Mouse (Mus musculus) neural tube, embryonic 13.5 days (tissue): ENCODE measurements around the gene Pstk. TPM values are rescaled to one million over a fixed set of nuclear protein-coding genes. Genes with fewer than 3 reads are reported as not detected.
A peak's percentile ranks its signal among the peaks of the same experiment; 100 is the strongest.

Source experiments
- ATAC-seq: fragments of 200-750 bp; cut with Nextera tagmentation; 2 replicates; pipeline ENCODE4 v1.8.0; 2017; ENCODE audit warnings: low read depth, mild to moderate bottlenecking, moderate TSS enrichment, moderate library complexity
- H3K27ac ChIP-seq: fragments of 300-500 bp; sonication (generic); replicated peaks from 2 replicates; pipeline ENCODE4 v1.5.1; 2015; ENCODE audit warnings: moderate library complexity, mild to moderate bottlenecking, inconsistent platforms
- H3K27me3 ChIP-seq: fragments of 300-500 bp; sonication (generic); 2 replicates; pipeline ENCODE4 v1.6.1; 2015; ENCODE audit warnings: mild to moderate bottlenecking, inconsistent platforms
- H3K36me3 ChIP-seq: fragments of 300-500 bp; sonication (generic); 2 replicates; pipeline ENCODE4 v1.6.1; 2015; ENCODE audit warnings: mild to moderate bottlenecking, inconsistent platforms
- H3K4me1 ChIP-seq: fragments of 300-500 bp; sonication (generic); replicated peaks from 2 replicates; pipeline ENCODE4 v1.6.1; 2015; ENCODE audit warnings: inconsistent platforms
- H3K4me2 ChIP-seq: fragments of 300-500 bp; sonication (generic); 2 replicates; pipeline ENCODE4 v1.6.1; 2015; ENCODE audit warnings: inconsistent platforms, mild to moderate bottlenecking, moderate library complexity
- H3K4me3 ChIP-seq: fragments of 300-500 bp; sonication (generic); 2 replicates; pipeline ENCODE4 v1.5.1; 2015; ENCODE audit warnings: mild to moderate bottlenecking, inconsistent platforms
- H3K9ac ChIP-seq: fragments of 300-500 bp; sonication (generic); 2 replicates; pipeline ENCODE4 v1.6.1; 2015; ENCODE audit warnings: moderate library complexity, mild to moderate bottlenecking, inconsistent platforms
- H3K9me3 ChIP-seq: fragments of 300-500 bp; sonication (generic); 2 replicates; pipeline ENCODE4 v1.6.1; 2016; ENCODE audit warnings: inconsistent platforms
- WGBS: fragments of 180-500 bp; shearing (Covaris S2); methylation state at CpG from one replicate; pipeline ENCODE4 v1.1.7; 2015; 5-methylcytosine and 5-hydroxymethylcytosine counted together
- polyA plus RNA-seq: library from polyadenylated mRNA; unstranded; fragments of >200 nt; fragmentation: Nextera tagmentation; extraction: Ambion mirVana; gene quantifications from 2 replicates; pipeline ENCODE4 v1.2.1, GENCODE M21; 2015

Gene Pstk
- 42.1 and 50.4 TPM in 2 replicates for polyA plus RNA-seq

DNA sequence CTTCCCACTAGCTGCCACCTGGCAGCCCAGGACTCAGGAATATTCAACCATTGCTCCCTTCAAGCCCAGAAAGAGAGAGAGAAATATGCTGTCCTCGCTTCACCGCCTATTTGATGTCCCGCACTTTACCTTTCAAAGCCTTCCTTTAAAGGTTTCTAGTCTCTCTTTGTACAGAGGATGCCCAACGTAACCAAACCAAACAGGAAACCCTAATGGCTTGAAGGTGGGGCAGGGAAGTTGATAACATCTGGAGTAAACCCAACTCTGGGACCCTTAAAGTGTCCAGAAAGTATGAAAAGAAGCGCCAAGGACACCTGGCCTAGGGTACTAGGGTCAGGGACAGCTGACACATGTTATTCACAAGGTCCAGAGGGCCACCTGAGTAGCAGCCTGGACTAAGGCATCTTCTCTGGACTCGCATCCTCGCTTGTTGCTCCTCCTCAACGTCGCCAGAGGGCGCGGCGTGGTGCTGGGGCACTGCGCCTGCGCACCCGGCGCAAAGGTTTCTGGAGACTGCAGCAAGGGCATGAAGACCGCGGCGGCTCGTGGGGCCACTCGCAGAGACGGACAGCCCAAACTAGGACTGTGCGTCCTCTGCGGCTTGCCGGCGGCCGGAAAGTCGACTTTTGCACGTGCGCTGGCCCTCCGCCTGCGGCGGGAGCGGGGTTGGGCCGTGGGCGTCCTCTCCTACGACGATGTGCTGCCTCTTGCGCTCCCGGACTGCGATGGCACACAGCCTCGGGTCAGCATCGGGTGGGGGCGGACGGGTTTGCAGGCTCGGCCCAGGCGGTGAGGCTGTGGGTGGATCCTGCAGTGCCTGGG, at the start of gene Pstk:
Gene Pstk, plus strand, starts transcription at position 494 of the 822 bp plus-strand sequence.
- H3K9ac ChIP-seq, result peak within 1 kb of the TSS; percentile 93
- H3K9me3 ChIP-seq, result no peaks in the 10 kb centered on the region
- ATAC-seq, result peak; percentile 94
- 5% methylated on average over 47 of the region's 47 CpGs for WGBS
- H3K4me2 ChIP-seq, result peak within 1 kb of the TSS; percentile 71
- peak within 1 kb of the TSS; percentile 75 for H3K4me3 ChIP-seq
- H3K27me3 ChIP-seq, result no peaks in the 10 kb centered on the region
- peaks cover 13% of the 10 kb centered on the region for H3K4me1 ChIP-seq
- peak within 1 kb of the TSS; percentile 94 for H3K27ac ChIP-seq
- no peaks in the 10 kb centered on the region; the same call in 1 of the 2 replicates for H3K36me3 ChIP-seq

DNA sequence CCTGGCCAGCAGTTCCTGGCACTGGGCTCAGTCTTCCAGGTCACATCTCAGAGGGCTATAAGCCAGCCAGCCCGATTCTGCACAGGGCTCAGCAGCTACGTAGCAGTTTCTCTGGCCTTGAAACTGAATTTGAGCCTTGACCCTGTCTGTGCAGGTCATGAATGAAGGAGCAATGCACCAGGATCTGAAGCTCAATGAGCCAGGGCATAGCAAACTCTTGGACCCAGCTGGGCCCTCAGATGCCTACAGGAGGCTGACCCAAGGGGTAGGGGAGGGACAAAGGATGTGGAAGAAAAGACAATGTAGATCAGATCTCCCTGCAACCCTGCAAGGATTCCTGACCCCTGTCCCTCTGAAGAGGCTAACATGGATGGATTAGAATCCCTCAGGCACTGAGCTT, 48.7 kb upstream of the Pstk start, which contains the start of gene Cuzd1:
Gene Cuzd1, minus strand, starts transcription at position 101 of the 400 bp plus-strand sequence.
- WGBS, result 82% methylated on average over 2 of the region's 2 CpGs
- no peaks in the 10 kb centered on the region for H3K27me3 ChIP-seq
- H3K4me1 ChIP-seq, result no peaks in the 10 kb centered on the region
- no peak within 1 kb of the TSS for H3K27ac ChIP-seq
- ATAC-seq, result no peak
- H3K9me3 ChIP-seq, result no peaks in the 10 kb centered on the region
- no peak within 1 kb of the TSS for H3K4me3 ChIP-seq
- H3K36me3 ChIP-seq, result no peaks in the 10 kb centered on the region
- H3K4me2 ChIP-seq, result no peak within 1 kb of the TSS
- no peak within 1 kb of the TSS for H3K9ac ChIP-seq

- Histone ChIP-seq H3K4me3 (no peak overlapping the region), H3K9me3 (no peaks in the 10 kb centered on the region), H3K27me3 (no peaks in the 10 kb centered on the region), H3K27ac (no peak overlapping the region), H3K9ac (no peak overlapping the region), H3K36me3 (no peaks in the 10 kb centered on the region), H3K4me1 (no peaks in the 10 kb centered on the region), H3K4me2 (no peak overlapping the region)
- WGBS, result 91% methylated on average over 5 of the region's 5 CpGs
- no peak for ATAC-seq
Measured at GRCm38 (mm10) chr7:131327054-131327453, 43.9 kb upstream of the Pstk start.

GRCm38 (mm10) chr7:131329416-131329815, 41.5 kb upstream of the Pstk start, which contains the start of gene Fam24b:
Gene Fam24b (minus strand): TSS chr7:131329516.
- Histone ChIP-seq H3K9ac (no peak within 1 kb of the TSS), H3K27me3 (no peaks in the 10 kb centered on the region), H3K9me3 (no peaks in the 10 kb centered on the region), H3K4me3 (no peak within 1 kb of the TSS), H3K4me2 (no peak within 1 kb of the TSS), H3K36me3 (no peaks in the 10 kb centered on the region), H3K4me1 (no peaks in the 10 kb centered on the region), H3K27ac (no peak within 1 kb of the TSS)
- WGBS, result 95% methylated on average over 5 of the region's 5 CpGs
- no peak for ATAC-seq

DNA sequence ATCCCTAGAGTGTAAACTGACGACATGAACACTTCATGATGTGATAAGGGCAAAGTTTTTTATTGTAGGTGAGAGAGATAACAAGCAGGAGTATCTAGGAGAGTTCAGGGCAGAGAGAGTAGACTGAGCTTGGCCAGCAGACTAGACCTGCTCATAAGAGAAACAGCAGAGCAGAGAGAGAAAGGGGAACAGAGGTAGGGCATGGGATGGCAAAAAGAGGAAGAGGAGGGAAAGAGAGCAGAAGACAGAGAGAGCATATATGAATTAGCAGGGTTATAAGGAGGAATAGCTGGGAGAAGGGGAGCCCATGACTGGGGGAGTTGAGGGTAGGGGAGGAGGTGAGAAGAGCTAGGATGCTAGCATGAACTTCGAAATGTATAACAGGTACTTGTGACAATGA, 39.3 kb upstream of the Pstk start:
- Histone ChIP-seq H3K9me3 (no peaks in the 10 kb centered on the region), H3K4me1 (no peaks in the 10 kb centered on the region), H3K4me2 (no peak overlapping the region), H3K27ac (no peak overlapping the region), H3K36me3 (no peaks in the 10 kb centered on the region), H3K9ac (no peak overlapping the region), H3K27me3 (no peaks in the 10 kb centered on the region), H3K4me3 (no peak overlapping the region)
- 80% methylated on average over 2 of the region's 2 CpGs for WGBS
- no peak for ATAC-seq

DNA sequence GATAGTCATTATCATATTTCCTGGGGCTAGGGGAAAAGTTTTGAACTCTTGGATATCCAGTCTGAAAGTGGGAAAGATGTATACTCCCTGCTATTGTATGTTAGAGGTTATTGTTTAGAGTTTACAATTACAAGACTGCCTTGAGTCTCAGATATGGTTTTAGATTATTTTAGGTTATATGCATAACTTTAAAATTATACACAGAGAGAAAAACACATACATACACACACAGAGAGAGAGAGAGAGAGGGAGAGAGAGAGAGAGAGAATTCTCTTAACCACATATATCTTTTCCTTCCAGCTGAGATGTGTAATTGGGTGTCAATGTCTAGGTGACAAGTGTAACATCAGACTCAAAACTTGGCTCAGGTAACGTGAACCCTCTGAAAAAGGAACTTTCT, 37.4 kb upstream of the Pstk start, which contains the start of gene Fam24a:
Gene Fam24a, plus strand, starts transcription at position 301 of the 400 bp plus-strand sequence.
- Histone ChIP-seq H3K27ac (no peak within 1 kb of the TSS), H3K27me3 (no peaks in the 10 kb centered on the region), H3K36me3 (peaks cover 4% of the 10 kb centered on the region; the same call in 1 of the 2 replicates), H3K9ac (no peak within 1 kb of the TSS), H3K4me3 (no peak within 1 kb of the TSS), H3K9me3 (no peaks in the 10 kb centered on the region), H3K4me2 (no peak within 1 kb of the TSS), H3K4me1 (0 out of 2 replicates have a peak, but pooled peaks cover 4% of the 10 kb centered on the region)
- 58% methylated on average over 1 of the region's 1 CpGs for WGBS
- ATAC-seq, result no peak

- H3K4me2 ChIP-seq, result no peak overlapping the region
- H3K27me3 ChIP-seq, result no peaks in the 10 kb centered on the region
- no peaks in the 10 kb centered on the region for H3K9me3 ChIP-seq
- WGBS, result 43% methylated on average over 8 of the region's 8 CpGs
- H3K9ac ChIP-seq, result no peak overlapping the region
- no peak for ATAC-seq
- H3K4me3 ChIP-seq, result no peak overlapping the region
- 0 out of 2 replicates have a peak, but pooled peaks cover 4% of the 10 kb centered on the region for H3K4me1 ChIP-seq
- no peak overlapping the region for H3K27ac ChIP-seq
- H3K36me3 ChIP-seq, result peaks cover 28% of the 10 kb centered on the region
Measured at GRCm38 (mm10) chr7:131337502-131338068, 33.4 kb upstream of the Pstk start.

DNA sequence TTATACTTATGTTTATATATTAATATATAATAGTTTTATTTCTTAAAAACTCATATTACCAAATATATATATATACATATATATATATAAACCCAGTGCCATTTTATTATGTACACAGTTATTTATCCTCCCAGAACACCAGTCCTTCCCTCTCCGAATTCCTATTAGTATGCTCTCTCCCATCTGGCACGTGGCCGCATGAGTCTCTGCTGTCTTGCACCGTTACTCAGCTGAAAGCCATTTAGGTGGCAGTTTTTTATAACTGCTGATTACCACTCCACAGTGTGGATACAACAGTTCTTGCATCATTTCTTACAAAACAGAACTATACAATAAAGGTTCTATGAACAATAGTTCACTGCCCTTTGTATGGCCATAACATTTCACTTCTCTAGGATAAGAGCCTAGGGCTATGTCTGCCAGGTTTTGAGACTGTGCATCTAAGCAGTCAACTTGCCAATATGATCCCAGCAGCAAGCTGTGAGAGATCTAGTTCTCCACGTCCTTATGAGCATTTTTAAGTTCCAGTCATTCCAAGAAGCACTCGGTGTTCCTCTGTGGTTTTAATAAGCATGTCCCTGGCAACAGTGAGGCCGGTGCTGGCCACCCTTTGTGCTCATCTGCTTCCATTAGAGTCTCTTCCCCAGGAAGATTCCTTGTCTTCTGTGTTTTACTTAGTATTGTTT, 24.9 kb upstream of the Pstk start:
- Histone ChIP-seq H3K4me1 (peaks cover 7% of the 10 kb centered on the region; the same call in 1 of the 2 replicates), H3K36me3 (peaks cover 57% of the 10 kb centered on the region), H3K9ac (no peak overlapping the region), H3K4me3 (no peak overlapping the region), H3K27ac (no peak overlapping the region), H3K4me2 (no peak overlapping the region), H3K27me3 (no peaks in the 10 kb centered on the region), H3K9me3 (no peaks in the 10 kb centered on the region)
- WGBS, result 53% methylated on average over 7 of the region's 7 CpGs
- ATAC-seq, result no peak

GRCm38 (mm10) chr7:131356105-131356504, 14.8 kb upstream of the Pstk start:
- WGBS, result 96% methylated on average over 13 of the region's 13 CpGs
- Histone ChIP-seq H3K27ac (no peak overlapping the region), H3K4me2 (no peak overlapping the region), H3K9ac (no peak overlapping the region), H3K9me3 (no peaks in the 10 kb centered on the region), H3K27me3 (no peaks in the 10 kb centered on the region), H3K4me1 (peaks cover 3% of the 10 kb centered on the region), H3K36me3 (peaks cover 65% of the 10 kb centered on the region), H3K4me3 (no peak overlapping the region)
- no peak for ATAC-seq

GRCm38 (mm10) chr7:131362269-131362614, 8.7 kb upstream of the Pstk start:
- Histone ChIP-seq H3K9ac (peak overlapping the region; percentile 92), H3K4me3 (peak overlapping the region; percentile 85), H3K27ac (peak overlapping the region; percentile 92), H3K27me3 (peaks cover 6% of the 10 kb centered on the region; the same call in 1 of the 2 replicates), H3K36me3 (peaks cover 20% of the 10 kb centered on the region), H3K4me2 (peak overlapping the region; percentile 84), H3K9me3 (no peaks in the 10 kb centered on the region), H3K4me1 (peaks cover 18% of the 10 kb centered on the region)
- peak; percentile 89 for ATAC-seq
- WGBS, result under 1% methylated on average over 35 of the region's 35 CpGs

GRCm38 (mm10) chr7:131362615-131363300, 8.2 kb upstream of the Pstk start, which contains the start of gene 2310057M21Rik:
Gene 2310057M21Rik (minus strand): TSS chr7:131362759.
- Histone ChIP-seq H3K4me3 (peak within 1 kb of the TSS; percentile 85), H3K9ac (peak within 1 kb of the TSS; percentile 92), H3K4me1 (peaks cover 18% of the 10 kb centered on the region), H3K27me3 (peaks cover 6% of the 10 kb centered on the region; the same call in 1 of the 2 replicates), H3K9me3 (no peaks in the 10 kb centered on the region), H3K27ac (peak within 1 kb of the TSS; percentile 92), H3K36me3 (peaks cover 16% of the 10 kb centered on the region), H3K4me2 (peak within 1 kb of the TSS; percentile 84)
- under 1% methylated on average over 55 of the region's 55 CpGs for WGBS
- ATAC-seq, result peak; percentile 98
